Mouse (Mus musculus) embryonic facial prominence, embryonic 11.5 days (tissue): ENCODE measurements around the gene Mgll. TPM values are rescaled to one million over a fixed set of nuclear protein-coding genes. Genes with fewer than 3 reads are reported as not detected.

Source experiments
- ATAC-seq: fragments of 200-750 bp; cut with Nextera tagmentation; replicated peaks from 2 replicates; pipeline ENCODE4 v1.8.0; 2017; ENCODE audit warnings: low read depth; ENCODE audit not compliant: insufficient number of reproducible peaks, low FRiP score, low TSS enrichment
- DNase-seq: peaks from one replicate; pipeline ENCODE4 v3.0.0-alpha.2; 2015; ENCODE audit warnings: low spot score
- H3K27ac ChIP-seq: fragments of 300-500 bp; sonication (generic); replicated peaks from 2 replicates; pipeline ENCODE4 v1.5.1; 2014; ENCODE audit warnings: mild to moderate bottlenecking, low read depth, low read length, control low read depth
- H3K27me3 ChIP-seq: fragments of 300-500 bp; sonication (generic); 2 replicates; pipeline ENCODE4 v1.6.1; 2014; ENCODE audit warnings: mild to moderate bottlenecking, low read length, moderate library complexity, mixed read lengths; ENCODE audit not compliant: control insufficient read depth, insufficient read depth
- H3K36me3 ChIP-seq: fragments of 300-500 bp; sonication (generic); replicated peaks from 2 replicates; pipeline ENCODE4 v1.6.1; 2014; ENCODE audit warnings: low read depth, mild to moderate bottlenecking, low read length, moderate library complexity, mixed read lengths; ENCODE audit not compliant: control insufficient read depth, insufficient read depth
- H3K4me1 ChIP-seq: fragments of 300-500 bp; sonication (generic); 2 replicates; pipeline ENCODE4 v1.6.1; 2014; ENCODE audit warnings: low read length, mixed read lengths; ENCODE audit not compliant: control insufficient read depth, insufficient read depth
- H3K4me2 ChIP-seq: fragments of 300-500 bp; sonication (generic); 2 replicates; pipeline ENCODE4 v1.6.1; 2014; ENCODE audit warnings: low read depth, mild to moderate bottlenecking, control low read depth, low read length, moderate library complexity
- H3K4me3 ChIP-seq: fragments of 300-500 bp; sonication (generic); 2 replicates; pipeline ENCODE4 v1.5.1; 2014; ENCODE audit warnings: low read depth, low read length, control low read depth
- H3K9ac ChIP-seq: fragments of 300-500 bp; sonication (generic); replicated peaks from 2 replicates; pipeline ENCODE4 v1.6.1; 2014; ENCODE audit warnings: mild to moderate bottlenecking, control low read depth, low read length
- H3K9me3 ChIP-seq: fragments of 300-500 bp; sonication (generic); replicated peaks from 2 replicates; pipeline ENCODE4 v1.6.1; 2016; ENCODE audit warnings: mild to moderate bottlenecking, low read length, inconsistent platforms, mixed read lengths; ENCODE audit not compliant: control insufficient read depth
- WGBS: fragments of 180-500 bp; shearing (Covaris S2); extraction: QIAGEN DNeasy Blood & Tissue Kit; methylation state at CpG from one replicate; pipeline ENCODE4 v1.1.7; 2014; 5-methylcytosine and 5-hydroxymethylcytosine counted together
- polyA plus RNA-seq: library from polyadenylated mRNA; unstranded; fragments of >200 nt; fragmentation: Nextera tagmentation; extraction: Ambion mirVana; gene quantifications from 2 replicates; pipeline ENCODE4 v1.2.1, GENCODE M21; 2014

The Mgll gene
- polyA plus RNA-seq, 1 experiment from 2014 or later, result 3.0 TPM

GRCm38 (mm10) chr6:88840791-88841513, 116.7 kb downstream of the Mgll start:
- Histone ChIP-seq H3K9ac (peak overlapping the region; percentile 72), H3K27ac (peak overlapping the region; percentile 52; the same call in 1 of the 2 replicates), H3K9me3 (no peaks in the 10 kb centered on the region), H3K4me1 (peaks cover 7% of the 10 kb centered on the region; the same call in 1 of the 2 replicates), H3K4me2 (peak overlapping the region; percentile 76), H3K4me3 (peak overlapping the region; percentile 84), H3K27me3 (no peaks in the 10 kb centered on the region), H3K36me3 (no peaks in the 10 kb centered on the region; the same call in 1 of the 2 replicates)
- DNase-seq (no peak), ATAC-seq (no peak)
- WGBS, result 57% methylated on average over 9 of the region's 9 CpGs

DNA sequence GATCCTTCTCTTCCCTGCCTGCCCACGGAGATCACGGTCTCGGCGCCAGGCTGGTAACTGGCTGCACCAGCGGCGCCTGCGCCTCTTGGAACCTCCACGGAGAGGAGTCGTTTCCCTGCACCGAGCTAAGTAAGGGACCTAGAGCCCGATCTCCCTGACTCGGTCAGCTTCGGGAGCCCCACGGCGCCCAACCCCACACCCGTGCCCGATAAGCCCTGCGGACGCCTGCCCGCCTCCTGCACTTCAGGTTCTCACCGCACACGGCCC, 117.2 kb downstream of the Mgll start:
- peak overlapping the region; percentile 84 for H3K4me3 ChIP-seq
- 0% methylated on average over 22 of the region's 22 CpGs for WGBS
- no peaks in the 10 kb centered on the region; the same call in 1 of the 2 replicates for H3K36me3 ChIP-seq
- H3K9me3 ChIP-seq, result no peaks in the 10 kb centered on the region
- H3K4me1 ChIP-seq, result peaks cover 7% of the 10 kb centered on the region; the same call in 1 of the 2 replicates
- DNase-seq (no peak), ATAC-seq (no peak)
- no peaks in the 10 kb centered on the region for H3K27me3 ChIP-seq
- peak overlapping the region; percentile 72 for H3K9ac ChIP-seq
- H3K4me2 ChIP-seq, result peak overlapping the region; percentile 76
- peak overlapping the region; percentile 52; the same call in 1 of the 2 replicates for H3K27ac ChIP-seq

GRCm38 (mm10) chr6:88841781-88842689, 117.8 kb downstream of the Mgll start, which contains the start of gene Abtb1:
Gene Abtb1, minus strand, starts transcription at chr6:88841984.
- Histone ChIP-seq H3K4me3 (peak within 1 kb of the TSS; percentile 84), H3K4me1 (peaks cover 7% of the 10 kb centered on the region; the same call in 1 of the 2 replicates), H3K9ac (peak within 1 kb of the TSS; percentile 72), H3K36me3 (no peaks in the 10 kb centered on the region; the same call in 1 of the 2 replicates), H3K27me3 (no peaks in the 10 kb centered on the region), H3K9me3 (no peaks in the 10 kb centered on the region), H3K4me2 (peak within 1 kb of the TSS; percentile 91), H3K27ac (peak within 1 kb of the TSS; percentile 71)
- peak; percentile 100 for DNase-seq
- WGBS, result under 1% methylated on average over 69 of the region's 72 CpGs
- peak; percentile 97 for ATAC-seq

GRCm38 (mm10) chr6:88842731-88843151, 118.5 kb downstream of the Mgll start:
- under 1% methylated on average over 28 of the region's 32 CpGs for WGBS
- DNase-seq, result peak; percentile 39
- Histone ChIP-seq H3K27ac (peak overlapping the region; percentile 71), H3K36me3 (no peaks in the 10 kb centered on the region; the same call in 1 of the 2 replicates), H3K27me3 (no peaks in the 10 kb centered on the region), H3K4me1 (peaks cover 7% of the 10 kb centered on the region; the same call in 1 of the 2 replicates), H3K4me2 (peak overlapping the region; percentile 91), H3K9ac (peak overlapping the region; percentile 70), H3K9me3 (no peaks in the 10 kb centered on the region), H3K4me3 (peak overlapping the region; percentile 84)
- no peak; the same call in 1 of the 2 replicates for ATAC-seq

DNA sequence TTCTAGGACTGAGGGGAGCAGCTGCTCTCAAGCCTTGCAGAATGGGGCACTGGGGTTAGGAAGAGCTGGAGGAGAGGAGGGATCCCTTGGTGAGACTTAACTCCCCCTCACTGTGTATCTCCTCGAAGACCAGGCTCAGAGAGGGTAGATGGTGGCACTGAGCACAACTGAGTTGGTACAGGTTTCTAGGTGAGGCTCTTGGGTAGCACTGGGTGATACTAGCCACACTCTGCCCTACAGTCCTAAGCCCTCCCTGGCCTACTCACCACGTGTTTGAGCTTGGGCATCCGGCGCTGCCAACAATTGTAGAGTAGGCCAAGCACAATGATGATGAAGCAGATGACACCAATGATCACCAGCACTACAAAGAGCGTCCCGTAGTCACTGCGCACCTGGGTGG, 119.0 kb downstream of the Mgll start:
- Histone ChIP-seq H3K4me3 (peak overlapping the region; percentile 84), H3K4me2 (peak overlapping the region; percentile 91), H3K9ac (peak overlapping the region; percentile 70), H3K27ac (peak overlapping the region; percentile 71; the same call in 1 of the 2 replicates), H3K27me3 (no peaks in the 10 kb centered on the region), H3K9me3 (no peaks in the 10 kb centered on the region), H3K36me3 (no peaks in the 10 kb centered on the region), H3K4me1 (peaks cover 7% of the 10 kb centered on the region; the same call in 1 of the 2 replicates)
- DNase-seq, result no peak
- WGBS, result 73% methylated on average over 7 of the region's 7 CpGs
- ATAC-seq, result no peak

DNA sequence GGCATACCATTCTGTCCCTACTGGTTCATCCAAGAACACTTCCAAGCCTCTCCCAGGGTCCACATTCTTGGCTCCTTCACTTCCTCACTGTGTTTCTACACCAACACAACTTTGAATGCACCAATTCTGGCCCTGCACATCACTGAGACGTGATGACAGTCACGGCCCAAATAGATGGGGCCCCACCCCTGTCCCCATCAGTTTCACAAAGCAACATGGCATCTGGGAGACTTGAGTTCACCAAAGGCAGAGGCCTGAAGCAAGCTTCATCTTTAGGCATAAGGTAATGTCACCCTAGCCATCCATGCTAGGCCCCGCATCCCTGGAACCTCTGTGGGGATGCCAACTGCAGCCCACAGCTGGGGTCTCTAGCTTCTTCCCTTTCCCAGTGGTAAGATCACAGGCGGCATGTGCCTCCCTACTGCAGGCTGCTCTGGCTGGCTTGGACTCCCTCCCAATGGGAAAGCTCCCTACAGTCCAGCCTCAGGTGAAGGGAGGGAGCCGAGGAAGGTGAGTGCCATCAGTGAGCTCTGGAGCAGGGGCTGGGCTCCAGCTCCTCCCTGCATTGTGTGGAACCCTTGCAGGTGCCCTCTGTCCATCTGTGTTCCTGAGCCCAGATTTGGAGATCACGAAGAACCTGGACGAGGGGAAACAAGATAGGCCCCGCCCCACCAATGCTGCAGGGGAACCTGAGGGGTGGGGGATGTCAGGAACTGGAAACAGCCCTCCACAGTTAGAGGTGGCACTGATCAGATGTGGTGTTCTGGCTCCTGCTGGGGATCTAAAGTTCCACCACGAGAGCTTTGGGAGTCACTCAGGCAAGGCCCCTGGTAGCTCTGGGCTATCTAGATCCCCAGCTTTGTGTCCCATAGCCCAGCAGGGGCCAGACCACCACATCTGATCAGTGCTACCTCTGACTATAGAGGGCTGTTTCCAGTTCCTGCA, 119.8 kb downstream of the Mgll start:
- H3K4me2 ChIP-seq, result no peak overlapping the region
- WGBS, result 74% methylated on average over 9 of the region's 9 CpGs
- no peaks in the 10 kb centered on the region for H3K36me3 ChIP-seq
- H3K9me3 ChIP-seq, result no peaks in the 10 kb centered on the region
- H3K27me3 ChIP-seq, result no peaks in the 10 kb centered on the region
- no peak overlapping the region for H3K27ac ChIP-seq
- DNase-seq (no peak), ATAC-seq (no peak)
- H3K4me3 ChIP-seq, result no peak overlapping the region
- H3K9ac ChIP-seq, result no peak overlapping the region
- H3K4me1 ChIP-seq, result peaks cover 7% of the 10 kb centered on the region; the same call in 1 of the 2 replicates

DNA sequence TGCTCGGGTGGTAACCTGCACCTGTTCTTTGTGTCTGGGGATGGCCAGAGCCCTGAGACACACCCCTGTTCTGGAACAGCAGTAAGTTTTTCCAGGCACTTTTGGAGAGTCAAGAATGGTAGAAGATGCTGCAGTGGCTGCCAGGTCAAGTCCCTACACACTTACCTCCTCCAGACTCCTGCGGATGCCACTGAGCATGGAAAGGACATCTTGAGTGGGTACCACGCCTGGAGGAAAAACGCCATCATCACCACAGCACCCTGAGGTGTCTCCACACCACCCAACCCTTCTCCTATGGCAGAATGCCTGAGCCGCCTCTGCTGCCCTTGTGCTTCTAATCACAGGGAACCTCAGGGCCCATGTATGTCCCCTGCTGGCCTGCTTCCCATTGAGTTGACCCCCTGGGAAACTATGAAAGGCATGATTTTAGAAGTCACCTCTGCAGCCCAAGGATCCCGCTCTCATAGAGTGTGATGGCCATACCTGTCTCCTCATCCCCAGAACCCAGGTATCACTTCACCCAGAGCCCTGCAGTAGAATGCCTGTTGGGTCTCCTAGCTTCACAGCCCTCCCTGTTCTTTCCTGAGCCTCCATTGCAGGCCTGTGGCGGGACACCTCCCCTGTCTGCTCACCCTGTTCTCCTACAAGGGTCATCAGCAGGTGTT, 120.8 kb downstream of the Mgll start:
- ATAC-seq (no peak), DNase-seq (no peak)
- H3K9ac ChIP-seq, result no peak overlapping the region
- H3K27ac ChIP-seq, result no peak overlapping the region
- H3K36me3 ChIP-seq, result no peaks in the 10 kb centered on the region
- no peaks in the 10 kb centered on the region for H3K9me3 ChIP-seq
- peaks cover 7% of the 10 kb centered on the region; the same call in 1 of the 2 replicates for H3K4me1 ChIP-seq
- H3K4me3 ChIP-seq, result no peak overlapping the region
- 80% methylated on average over 7 of the region's 7 CpGs for WGBS
- no peaks in the 10 kb centered on the region for H3K27me3 ChIP-seq
- H3K4me2 ChIP-seq, result no peak overlapping the region
